Mouse (Mus musculus): Measurements from ENCODE around the gene Spindoc.

GRCm38 (mm10) chr19:7317716-7318115 lies 65.1 kb downstream of the Spindoc start:
- TF ChIP-seq CTCF (IDR thresholded peaks at IDR 0.05; ENCODE audit: low read depth) (no peak), EP300 (optimal IDR thresholded peaks at IDR 0.05) (no peak)

Data from stomach, postnatal 0 days (tissue).